Mouse (Mus musculus): ENCODE data around the gene Zfp131. TPM values are rescaled to one million over a fixed set of nuclear protein-coding genes. Genes with fewer than 3 reads are reported as not detected.
"Not testable (repeated sequence)": the region's sequence is repeated elsewhere in the genome, so short reads cannot be mapped to it uniquely, and the experiment has no call there.

Gene Zfp131
- 30.0 and 33.4 TPM in 2 replicates for polyA plus RNA-seq (2015; fragmentation: Nextera tagmentation; extraction: Ambion mirVana)

DNA sequence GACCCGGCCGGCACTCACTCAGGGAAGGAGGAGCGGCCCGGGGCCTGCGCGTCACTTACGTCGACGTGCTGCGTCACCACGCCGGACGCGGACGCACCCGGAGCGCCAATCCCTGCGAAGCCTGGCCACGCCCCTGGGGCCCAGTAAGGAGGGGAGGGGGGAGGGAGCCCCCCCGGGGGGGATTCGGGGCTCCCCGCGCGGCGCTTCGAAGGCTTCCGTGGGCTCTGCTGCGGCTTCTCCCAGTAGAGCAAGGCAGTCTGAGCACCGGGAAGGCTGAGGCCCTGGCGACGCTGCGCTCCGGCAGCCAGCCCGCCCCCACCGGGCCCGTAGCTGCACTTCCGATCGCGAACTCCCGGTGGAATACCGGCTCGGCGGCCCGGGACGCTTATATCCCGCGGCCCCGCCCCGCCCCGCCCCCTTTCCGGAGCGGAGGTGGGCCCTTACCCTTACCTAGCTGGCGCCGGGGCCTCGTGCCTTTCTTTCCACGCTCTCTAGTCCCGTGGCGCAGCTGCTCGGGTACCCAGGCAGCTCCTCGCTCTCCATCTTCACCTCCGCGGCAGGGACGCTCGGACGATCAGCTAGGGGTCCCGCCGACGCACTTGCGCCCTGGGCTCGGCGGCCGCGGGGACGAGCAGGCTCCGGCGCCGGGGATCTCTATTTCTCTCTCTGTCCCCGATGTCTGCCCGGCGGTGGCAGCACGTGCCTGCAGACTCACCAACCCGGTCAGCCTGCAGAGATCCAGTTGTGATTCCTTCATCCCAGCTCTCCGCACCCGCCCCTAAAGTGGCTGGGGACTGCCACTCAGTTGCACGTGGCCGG, at the start of gene Zfp131:
Gene Zfp131, minus strand, starts transcription at position 129 of the 819 bp plus-strand sequence.
- Histone ChIP-seq H3K4me1 (peaks cover 23% of the 10 kb centered on the region), H3K27me3 (replicated peaks) (no peaks in the 10 kb centered on the region), H3K36me3 (peaks cover 13% of the 10 kb centered on the region), H3K9me3 (replicated peaks) (no peaks in the 10 kb centered on the region), H3K4me3 (replicated peaks) (peak within 1 kb of the TSS; percentile 89), H3K27ac (replicated peaks) (peak within 1 kb of the TSS; percentile 99), H3K4me2 (peak within 1 kb of the TSS; percentile 78), H3K9ac (replicated peaks) (peak within 1 kb of the TSS; percentile 89)
- under 1% methylated on average over 70 of the region's 86 CpGs for WGBS
- peak; percentile 97 for ATAC-seq (ENCODE audit: low FRiP score)

DNA sequence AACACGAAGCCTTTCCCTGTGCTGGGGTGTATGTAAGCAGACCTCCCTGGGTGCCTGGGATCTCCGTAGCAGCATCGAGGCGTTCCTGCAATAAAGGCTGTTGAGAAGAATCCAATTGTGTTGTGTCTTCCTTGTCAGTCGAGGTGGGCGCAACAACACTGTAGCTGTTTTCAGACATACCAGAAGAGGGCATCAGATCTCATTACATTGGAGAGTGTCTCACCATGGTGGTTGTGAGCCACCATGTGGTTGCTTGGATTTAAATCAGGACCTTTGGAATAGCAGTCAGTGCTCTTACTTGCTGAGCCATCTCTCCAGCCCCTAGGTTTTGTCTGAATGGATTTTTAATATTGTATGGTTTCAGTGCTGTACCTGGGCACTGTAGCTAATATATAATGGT, 49.3 kb upstream of the Zfp131 start:
- H3K27ac ChIP-seq (replicated peaks); H3K9me3 ChIP-seq (replicated peaks); H3K9ac ChIP-seq (replicated peaks); H3K27me3 ChIP-seq (replicated peaks); H3K4me1 ChIP-seq; H3K36me3 ChIP-seq; H3K4me3 ChIP-seq (replicated peaks): not testable (repeated sequence)
- ATAC-seq (ENCODE audit: low FRiP score), result peak; percentile 43
- 34% methylated on average over 6 of the region's 6 CpGs for WGBS
- 0 out of 2 replicates have a peak overlapping the region, but pooled peaks have one; percentile 19 for H3K4me2 ChIP-seq

GRCm38 (mm10) chr13:119837719-119838337, 47.1 kb upstream of the Zfp131 start:
- not testable (repeated sequence) for H3K36me3 ChIP-seq; H3K9me3 ChIP-seq (replicated peaks); H3K9ac ChIP-seq (replicated peaks); H3K4me3 ChIP-seq (replicated peaks); H3K27ac ChIP-seq (replicated peaks); H3K4me1 ChIP-seq; ATAC-seq (ENCODE audit: low FRiP score); H3K27me3 ChIP-seq (replicated peaks)
- H3K4me2 ChIP-seq, result peak overlapping the region; percentile 31
- WGBS, result 8% methylated on average over 14 of the region's 23 CpGs

DNA sequence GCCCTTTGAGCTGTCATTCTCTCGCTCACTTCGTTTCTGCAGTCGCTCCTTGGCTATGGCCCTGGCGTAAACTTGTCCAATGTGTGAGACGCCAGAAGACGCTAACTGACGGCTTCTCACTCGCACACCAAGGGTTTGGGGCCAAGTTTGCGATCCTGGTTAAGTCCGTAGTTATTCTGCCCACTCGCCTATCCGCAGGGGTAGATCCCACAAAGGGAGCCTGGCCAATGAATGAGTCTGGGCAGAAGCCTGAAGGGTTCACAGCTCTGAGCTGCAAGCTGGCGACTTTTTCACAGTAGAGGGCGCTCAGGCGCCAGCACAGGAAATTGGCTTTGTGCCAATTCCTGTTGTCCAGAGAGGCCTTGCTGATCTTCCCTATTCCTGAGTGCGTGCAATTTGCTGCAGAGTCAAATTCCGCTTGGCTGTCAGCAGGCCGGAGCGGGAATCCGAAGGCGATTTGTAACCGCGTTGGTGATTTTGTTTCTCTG, 45.7 kb upstream of the Zfp131 start:
- ATAC-seq (ENCODE audit: low FRiP score), result peak; percentile 75
- Histone ChIP-seq H3K4me3 (replicated peaks) (peak overlapping the region; percentile 30), H3K4me2 (peak overlapping the region; percentile 51)
- not testable (repeated sequence) for H3K36me3 ChIP-seq; H3K9me3 ChIP-seq (replicated peaks); H3K27ac ChIP-seq (replicated peaks); H3K27me3 ChIP-seq (replicated peaks); H3K4me1 ChIP-seq; H3K9ac ChIP-seq (replicated peaks)
- WGBS, result 18% methylated on average over 23 of the region's 23 CpGs

DNA sequence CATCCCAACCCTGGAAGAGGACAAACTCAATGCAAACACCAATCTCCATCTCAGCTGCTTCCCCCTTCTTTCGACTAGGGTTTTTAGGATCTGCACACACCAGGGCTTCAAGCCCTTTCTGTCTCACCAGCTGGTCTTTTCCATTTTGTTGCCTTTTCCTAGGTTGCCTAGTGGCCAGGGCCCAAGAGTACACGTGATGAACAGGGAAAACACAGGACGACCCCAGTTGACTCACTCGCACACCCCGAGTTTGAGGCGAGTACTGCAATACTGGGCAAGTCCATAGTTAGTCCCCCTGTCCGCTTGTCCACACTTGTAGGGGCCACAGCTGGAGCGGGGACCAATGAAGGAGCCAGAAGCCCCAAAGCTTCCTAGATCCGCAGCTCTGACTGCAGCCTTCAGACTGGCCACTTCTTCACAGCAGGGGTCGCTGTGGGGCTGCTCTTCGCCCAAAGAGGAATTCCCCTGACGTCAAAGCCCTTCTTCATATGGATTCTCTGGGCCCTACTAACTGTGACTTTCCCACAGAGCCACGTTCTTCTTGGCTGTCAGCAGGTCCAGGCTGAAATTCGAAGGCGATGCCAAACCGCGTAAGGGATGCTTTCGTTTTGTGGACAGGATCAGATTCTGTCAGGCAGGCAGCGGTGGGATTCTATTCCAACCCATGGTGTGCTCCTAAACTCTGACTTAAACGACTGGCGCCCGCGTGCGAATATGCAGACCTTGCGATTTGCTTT, 44.8 kb upstream of the Zfp131 start, which contains the start of gene D13Ertd608e:
Gene D13Ertd608e, plus strand, starts transcription at position 687 of the 737 bp plus-strand sequence.
- not testable (repeated sequence) for H3K9ac ChIP-seq (replicated peaks); H3K36me3 ChIP-seq; H3K27me3 ChIP-seq (replicated peaks); H3K9me3 ChIP-seq (replicated peaks); H3K4me1 ChIP-seq; H3K27ac ChIP-seq (replicated peaks)
- peak within 1 kb of the TSS; percentile 51 for H3K4me2 ChIP-seq
- WGBS, result 18% methylated on average over 19 of the region's 25 CpGs
- peak within 1 kb of the TSS; percentile 30 for H3K4me3 ChIP-seq (replicated peaks)
- peak; percentile 58 for ATAC-seq (ENCODE audit: low FRiP score)

DNA sequence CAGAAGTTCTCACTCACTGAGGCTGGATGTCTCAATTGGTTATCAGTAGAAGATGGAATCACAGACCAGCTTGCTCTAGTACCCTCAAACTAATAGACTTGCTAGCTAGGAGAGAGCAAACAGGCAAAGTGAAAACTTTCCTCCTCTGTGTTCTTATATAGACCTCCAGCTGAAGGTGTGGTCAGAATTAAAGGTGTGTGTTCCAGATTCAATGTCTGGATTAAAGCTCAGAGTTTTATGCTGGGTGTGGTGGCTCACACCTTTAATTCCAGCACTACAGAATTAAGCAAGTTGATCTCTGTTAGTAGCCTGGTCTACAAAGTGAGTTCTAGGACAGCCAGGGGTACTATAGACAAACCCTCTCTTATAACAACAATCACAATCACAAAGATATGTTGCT, 39.4 kb upstream of the Zfp131 start, which contains the start of gene AF067063:
Gene AF067063, minus strand, starts transcription at position 101 of the 400 bp plus-strand sequence.
- H3K9me3 ChIP-seq (replicated peaks); H3K36me3 ChIP-seq; H3K4me1 ChIP-seq; H3K4me2 ChIP-seq; ATAC-seq (ENCODE audit: low FRiP score); H3K27ac ChIP-seq (replicated peaks); H3K4me3 ChIP-seq (replicated peaks); H3K9ac ChIP-seq (replicated peaks); H3K27me3 ChIP-seq (replicated peaks): not testable (repeated sequence)

DNA sequence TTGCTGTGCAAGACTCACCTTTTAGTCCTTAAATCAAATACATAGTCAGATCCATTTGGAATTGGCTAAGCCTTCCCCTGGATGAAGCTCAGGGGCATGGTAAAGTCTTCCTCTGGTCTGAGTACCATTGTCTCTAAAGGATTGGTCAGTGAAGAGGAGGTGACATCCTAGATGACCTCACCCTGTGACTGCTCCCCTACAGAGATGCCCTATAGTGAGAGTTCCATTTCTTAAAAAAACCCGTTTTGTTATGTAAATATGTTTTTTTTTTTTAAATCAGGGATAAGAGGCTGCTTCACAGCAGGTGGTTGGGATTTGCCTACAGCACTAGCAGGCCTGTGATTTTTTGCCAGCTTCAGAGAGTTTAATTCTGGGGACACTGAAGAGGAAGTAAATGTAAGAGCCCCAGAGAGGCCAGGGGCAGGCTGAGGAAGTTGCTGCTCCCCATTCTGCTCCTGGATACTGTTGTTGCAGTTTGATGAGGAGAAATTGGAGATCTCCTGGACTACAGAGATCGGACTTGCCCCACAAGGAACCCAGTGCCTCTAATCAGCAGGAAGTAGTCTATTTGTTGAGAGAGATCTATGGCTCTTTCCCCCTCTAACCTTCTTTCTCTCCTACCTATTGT, 27.0 kb upstream of the Zfp131 start:
- no peaks in the 10 kb centered on the region for H3K27me3 ChIP-seq (replicated peaks)
- WGBS, result 20% methylated on average over 2 of the region's 2 CpGs
- H3K9me3 ChIP-seq (replicated peaks), result no peaks in the 10 kb centered on the region
- no peak overlapping the region for H3K9ac ChIP-seq (replicated peaks)
- H3K4me2 ChIP-seq, result no peak overlapping the region
- H3K4me1 ChIP-seq, result no peaks in the 10 kb centered on the region
- ATAC-seq (ENCODE audit: low FRiP score), result no peak
- no peak overlapping the region for H3K27ac ChIP-seq (replicated peaks)
- no peak overlapping the region for H3K4me3 ChIP-seq (replicated peaks)
- H3K36me3 ChIP-seq, result no peaks in the 10 kb centered on the region

DNA sequence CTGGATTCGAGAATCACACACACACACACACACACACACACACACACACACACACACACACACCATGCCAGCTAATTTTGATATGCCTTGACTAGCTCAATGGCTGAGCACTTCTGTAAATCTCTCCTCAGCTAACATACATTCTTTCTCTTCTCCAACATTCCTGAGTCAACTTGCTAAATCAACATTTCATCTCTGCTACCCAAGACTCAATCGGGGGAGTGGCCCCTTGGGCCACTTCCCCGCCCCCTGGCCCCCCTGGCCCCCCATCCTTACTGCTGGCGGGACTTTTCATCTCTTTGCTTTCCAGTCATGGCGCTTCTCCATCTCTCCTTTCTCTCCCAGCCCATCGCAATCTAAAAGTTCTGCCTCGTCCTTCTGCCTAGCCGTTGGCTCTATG, 26.1 kb upstream of the Zfp131 start:
- no peaks in the 10 kb centered on the region for H3K4me1 ChIP-seq
- no peaks in the 10 kb centered on the region for H3K36me3 ChIP-seq
- no peak overlapping the region for H3K4me3 ChIP-seq (replicated peaks)
- no peaks in the 10 kb centered on the region for H3K9me3 ChIP-seq (replicated peaks)
- no peak overlapping the region for H3K4me2 ChIP-seq
- no peak overlapping the region for H3K27ac ChIP-seq (replicated peaks)
- H3K9ac ChIP-seq (replicated peaks), result no peak overlapping the region
- ATAC-seq (ENCODE audit: low FRiP score), result no peak
- no peaks in the 10 kb centered on the region for H3K27me3 ChIP-seq (replicated peaks)
- 62% methylated on average over 8 of the region's 8 CpGs for WGBS

DNA sequence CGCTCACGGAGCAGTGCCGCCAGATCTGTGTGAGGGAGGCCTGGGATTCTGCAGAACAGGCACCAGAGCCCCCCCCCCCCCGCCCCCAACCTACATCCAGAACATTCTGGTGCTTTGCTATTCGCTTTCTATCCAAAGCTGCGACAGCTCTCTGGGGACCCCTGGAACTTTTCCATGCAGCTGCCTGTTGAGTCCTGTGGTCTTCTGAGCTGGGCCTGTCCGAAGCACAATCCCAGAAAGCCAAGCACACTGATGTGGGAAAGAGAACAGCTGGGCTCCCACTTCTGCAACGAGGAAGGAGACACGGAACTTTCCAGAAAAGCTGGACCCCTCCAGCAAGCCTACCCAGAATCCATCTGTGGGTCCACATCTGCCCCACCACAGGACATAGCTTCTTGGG, 19.3 kb upstream of the Zfp131 start:
- Histone ChIP-seq H3K27me3 (replicated peaks) (no peaks in the 10 kb centered on the region), H3K4me1 (no peaks in the 10 kb centered on the region), H3K36me3 (no peaks in the 10 kb centered on the region), H3K4me3 (replicated peaks) (no peak overlapping the region), H3K9ac (replicated peaks) (no peak overlapping the region), H3K9me3 (replicated peaks) (no peaks in the 10 kb centered on the region), H3K4me2 (no peak overlapping the region), H3K27ac (replicated peaks) (no peak overlapping the region)
- WGBS, result 87% methylated on average over 9 of the region's 9 CpGs
- ATAC-seq (ENCODE audit: low FRiP score), result no peak

GRCm38 (mm10) chr13:119808937-119809336, 18.2 kb upstream of the Zfp131 start:
- 76% methylated on average over 2 of the region's 2 CpGs for WGBS
- no peaks in the 10 kb centered on the region for H3K36me3 ChIP-seq
- ATAC-seq (ENCODE audit: low FRiP score), result no peak

DNA sequence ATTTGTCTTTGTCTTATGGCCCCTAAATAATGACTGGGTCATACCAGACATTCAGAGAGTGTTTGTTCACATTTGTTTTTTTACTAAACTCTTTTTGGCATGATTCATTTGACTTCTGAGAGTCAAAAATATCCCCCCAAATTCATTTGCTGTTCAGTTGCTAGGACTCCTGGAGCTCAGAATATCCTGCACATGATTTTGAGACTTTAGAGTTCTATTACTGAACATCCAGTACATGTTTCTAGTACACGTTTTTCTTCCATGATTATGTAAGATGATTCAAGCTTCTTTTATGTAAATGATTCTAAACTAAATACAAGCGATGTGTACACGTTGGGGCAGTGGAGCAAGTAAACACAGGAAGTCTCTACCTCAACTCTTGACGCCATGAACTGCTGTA, 7.0 kb upstream of the Zfp131 start:
- H3K4me1 ChIP-seq, result no peaks in the 10 kb centered on the region
- H3K27me3 ChIP-seq (replicated peaks), result no peaks in the 10 kb centered on the region
- no peak overlapping the region for H3K9ac ChIP-seq (replicated peaks)
- ATAC-seq (ENCODE audit: low FRiP score), result no peak
- no peaks in the 10 kb centered on the region for H3K36me3 ChIP-seq
- WGBS, result 68% methylated on average over 4 of the region's 4 CpGs
- H3K4me2 ChIP-seq, result no peak overlapping the region
- H3K9me3 ChIP-seq (replicated peaks), result no peaks in the 10 kb centered on the region
- H3K27ac ChIP-seq (replicated peaks), result no peak overlapping the region
- H3K4me3 ChIP-seq (replicated peaks), result no peak overlapping the region

More at GRCm38 (mm10) chr13:119808937-119809336, 18.2 kb upstream of the Zfp131 start:
- Histone ChIP-seq H3K27me3 (replicated peaks) (no peaks in the 10 kb centered on the region), H3K9me3 (replicated peaks) (no peaks in the 10 kb centered on the region), H3K27ac (replicated peaks) (no peak overlapping the region), H3K9ac (replicated peaks) (no peak overlapping the region), H3K4me1 (no peaks in the 10 kb centered on the region), H3K4me2 (no peak overlapping the region), H3K4me3 (replicated peaks) (no peak overlapping the region)
